Mouse (Mus musculus) C3H10T1/2 (cell line): ENCODE results near the gene Olfr568. TPM values are rescaled to one million over a fixed set of nuclear protein-coding genes. Genes with fewer than 3 reads are reported as not detected.

Experiments
- polyA plus RNA-seq, 2 experiments: library from polyadenylated mRNA; unstranded; fragments of >200 nt; fragmentation: generic; extraction: Trizol; gene quantifications; one replicate each; pipeline ENCODE4 v1.2.1; 2012; ENCODE audit warnings: missing spikeins in 2 of 2

Gene Olfr568
- polyA plus RNA-seq = not detected

DNA sequence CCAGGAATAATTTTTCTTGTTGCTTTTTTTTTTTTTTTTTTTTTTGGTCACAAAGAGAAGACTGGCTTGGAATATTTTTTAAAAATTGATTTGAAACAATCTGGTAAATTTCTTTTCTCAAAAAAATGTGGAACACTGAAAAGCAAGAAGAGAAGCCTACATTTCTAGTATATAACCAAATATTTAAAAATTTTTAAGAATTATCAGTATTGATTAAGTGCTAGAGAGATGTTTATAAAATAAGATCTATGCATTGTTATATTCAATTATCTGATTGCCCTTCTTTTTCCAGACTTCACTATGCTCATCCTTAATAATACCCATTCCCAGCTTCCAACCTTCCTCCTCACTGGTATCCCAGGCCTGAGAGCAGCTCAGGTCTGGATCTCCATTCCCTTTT is at the start of gene Olfr568:
TSS of gene Olfr568 (plus strand) at position 301 of the 400 bp plus-strand sequence.

DNA sequence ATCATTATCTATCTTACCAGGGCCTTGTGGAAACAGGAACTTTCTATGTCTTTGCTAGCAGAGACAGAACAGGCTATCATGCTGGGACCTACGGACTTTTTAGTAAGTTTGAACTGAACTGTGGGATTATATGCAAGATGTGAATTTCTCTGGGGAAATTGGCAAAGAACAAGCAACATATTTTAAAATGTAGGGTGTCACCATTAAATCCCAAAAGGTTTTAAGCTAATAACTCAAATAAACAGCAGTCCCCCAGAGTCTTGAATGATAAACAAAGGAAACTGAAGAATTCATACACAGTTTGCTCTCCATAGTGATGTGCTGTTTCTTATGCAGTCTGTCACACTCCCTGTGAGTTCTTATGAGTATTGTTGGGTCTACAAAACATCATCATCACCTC is 18.3 kb upstream of the Olfr568 start, which contains the start of gene Olfr566:
TSS of gene Olfr566 (minus strand) at position 101 of the 400 bp plus-strand sequence.

GRCm38 (mm10) chr7:102890782-102891181 is 13.9 kb downstream of the Olfr568 start, which contains the start of gene Olfr569:
Olfr569 (minus strand) TSS chr7:102890882.

DNA sequence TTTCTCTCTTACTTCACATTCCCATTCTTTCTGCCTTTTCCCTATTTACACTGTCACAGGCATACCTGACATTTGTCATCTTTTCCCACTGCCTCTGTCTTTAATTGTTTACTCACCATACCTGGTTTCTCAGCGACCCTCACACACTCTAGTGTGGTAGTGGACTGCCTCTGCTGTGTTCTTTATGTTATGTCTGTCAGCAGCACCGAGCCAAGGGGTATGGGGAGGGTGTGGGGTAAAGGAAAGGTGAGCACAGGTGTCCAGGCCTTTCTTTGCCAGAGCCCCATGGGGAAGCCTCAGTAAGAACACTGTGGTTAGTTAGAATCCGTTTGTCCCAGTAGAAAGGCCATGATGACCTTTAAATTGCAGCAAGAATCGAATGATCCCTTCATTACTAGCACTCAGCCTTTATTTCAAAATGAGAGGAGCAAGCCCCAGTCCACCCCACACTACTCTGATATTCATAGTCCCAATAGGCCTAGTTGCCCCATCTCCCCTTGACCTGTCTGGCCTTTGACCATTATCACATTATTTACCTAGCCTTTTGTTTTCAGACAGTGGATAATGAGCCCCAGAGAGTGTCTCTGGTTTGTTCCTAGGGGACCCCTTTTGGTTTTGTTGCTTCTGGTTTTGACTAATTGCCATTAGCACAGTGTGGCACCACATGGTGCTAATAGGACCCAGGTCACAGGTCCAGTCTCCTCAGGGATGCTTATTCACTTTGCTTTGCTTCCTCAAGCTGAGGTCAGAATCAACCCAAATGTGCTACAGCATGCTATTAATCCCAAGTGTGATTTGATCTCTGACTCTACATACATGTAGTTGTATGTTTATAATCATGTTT is 40.3 kb downstream of the Olfr568 start, which contains the start of gene Olfr571:
TSS of gene Olfr571 (minus strand) at position 505 of the 844 bp plus-strand sequence.

DNA sequence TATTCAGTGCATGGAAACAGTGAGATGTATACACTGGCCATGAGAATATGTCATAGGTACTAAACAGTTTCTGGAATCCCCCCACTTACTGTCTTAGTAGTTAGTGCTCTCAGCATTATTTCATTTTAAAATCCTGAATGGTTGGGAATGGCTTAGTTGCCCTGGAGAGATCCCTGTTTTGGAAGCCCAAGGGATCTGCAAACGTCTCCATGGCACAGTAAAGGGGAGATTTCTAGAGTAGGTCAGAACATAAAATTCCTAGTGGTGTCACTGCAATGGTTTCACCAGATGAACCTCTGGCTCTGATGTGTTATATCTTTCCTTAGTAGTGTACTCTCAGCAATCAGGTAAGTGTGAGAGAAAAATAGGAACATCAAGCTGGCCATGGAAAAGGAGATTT is 47.2 kb downstream of the Olfr568 start, which contains the start of gene Olfr572:
TSS of gene Olfr572 (plus strand) at position 301 of the 400 bp plus-strand sequence.

Other genes starting within 250 kb of the Olfr568 start
- not detected for gene Olfr554, start 238.7 kb upstream of the Olfr568 start, polyA plus RNA-seq
- gene Olfr555, start 218.3 kb upstream of the Olfr568 start, polyA plus RNA-seq = not detected
- not detected for gene Olfr556, start 212.2 kb upstream of the Olfr568 start, polyA plus RNA-seq
- gene Trim68, start 189.8 kb upstream of the Olfr568 start, polyA plus RNA-seq = 1 to 10 TPM in 1 of 2 experiments, under 1 TPM in 1; 0.36 to 3.6 TPM
- not detected for gene Olfr557, start 181.2 kb upstream of the Olfr568 start, polyA plus RNA-seq
- not detected for gene Olfr558, start 174.9 kb upstream of the Olfr568 start, polyA plus RNA-seq
- gene Olfr33, start 158.1 kb upstream of the Olfr568 start, polyA plus RNA-seq = not detected
- gene Olfr559, start 149.6 kb upstream of the Olfr568 start, polyA plus RNA-seq = not detected
- not detected for gene Olfr560, start 117.8 kb upstream of the Olfr568 start, polyA plus RNA-seq
- not detected for gene Olfr78, start 117.7 kb upstream of the Olfr568 start, polyA plus RNA-seq
- gene Olfr561, start 105.9 kb upstream of the Olfr568 start, polyA plus RNA-seq = not detected
- not detected for gene Olfr564, start 73.6 kb upstream of the Olfr568 start, polyA plus RNA-seq
- not detected for gene Olfr566, start 18.4 kb upstream of the Olfr568 start, polyA plus RNA-seq
- not detected for gene Olfr569, start 13.8 kb downstream of the Olfr568 start, polyA plus RNA-seq
- not detected for gene Olfr570, start 17.5 kb downstream of the Olfr568 start, polyA plus RNA-seq
- not detected for gene Olfr571, start 40.4 kb downstream of the Olfr568 start, polyA plus RNA-seq
- gene Olfr572, start 47.3 kb downstream of the Olfr568 start, polyA plus RNA-seq = not detected
- gene Olfr573-ps1, start 65.5 kb downstream of the Olfr568 start, polyA plus RNA-seq = not detected
- not detected for gene Olfr574, start 71.3 kb downstream of the Olfr568 start, polyA plus RNA-seq
- gene Olfr575, start 81.7 kb downstream of the Olfr568 start, polyA plus RNA-seq = not detected
- gene Olfr576, start 85.5 kb downstream of the Olfr568 start, polyA plus RNA-seq = not detected
- gene Olfr577, start 98.8 kb downstream of the Olfr568 start, polyA plus RNA-seq = not detected
- not detected for gene Olfr578, start 112.2 kb downstream of the Olfr568 start, polyA plus RNA-seq
- gene Olfr582, start 160.9 kb downstream of the Olfr568 start, polyA plus RNA-seq = not detected
- gene Olfr583, start 174.2 kb downstream of the Olfr568 start, polyA plus RNA-seq = not detected
- gene Olfr584, start 204.8 kb downstream of the Olfr568 start, polyA plus RNA-seq = not detected
- not detected for gene Olfr585, start 220.6 kb downstream of the Olfr568 start, polyA plus RNA-seq
- gene Olfr586, start 248.5 kb downstream of the Olfr568 start, polyA plus RNA-seq = not detected